Mouse (Mus musculus): ENCODE measurements around the gene Jund.

The Jund gene

GRCm38 (mm10) chr8:70719796-70720270, 21.1 kb downstream of the Jund start:
- Histone ChIP-seq H3K4me1 (replicated peaks; ENCODE audit: low read depth, low read length) (peaks cover 47% of the 10 kb centered on the region), H3K4me3 (replicated peaks; ENCODE audit: low read length) (no peak overlapping the region), H3K27me3 (ENCODE audit: insufficient read depth, low read length) (peaks cover 33% of the 10 kb centered on the region), H3K36me3 (ENCODE audit: insufficient read depth, low read length) (no peaks in the 10 kb centered on the region), H3K9me3 (ENCODE audit: low read length) (no peaks in the 10 kb centered on the region)
- TF ChIP-seq CTCF (conservative IDR thresholded peaks at IDR 0.05; ENCODE audit: low read length): no peak
- TF ChIP-seq NANOG (IDR thresholded peaks at IDR 0.05; ENCODE audit: borderline replicate concordance, low read length): no peak
- no peak for TF ChIP-seq POU5F1 (IDR thresholded peaks at IDR 0.05; ENCODE audit: borderline replicate concordance, low read length)

DNA sequence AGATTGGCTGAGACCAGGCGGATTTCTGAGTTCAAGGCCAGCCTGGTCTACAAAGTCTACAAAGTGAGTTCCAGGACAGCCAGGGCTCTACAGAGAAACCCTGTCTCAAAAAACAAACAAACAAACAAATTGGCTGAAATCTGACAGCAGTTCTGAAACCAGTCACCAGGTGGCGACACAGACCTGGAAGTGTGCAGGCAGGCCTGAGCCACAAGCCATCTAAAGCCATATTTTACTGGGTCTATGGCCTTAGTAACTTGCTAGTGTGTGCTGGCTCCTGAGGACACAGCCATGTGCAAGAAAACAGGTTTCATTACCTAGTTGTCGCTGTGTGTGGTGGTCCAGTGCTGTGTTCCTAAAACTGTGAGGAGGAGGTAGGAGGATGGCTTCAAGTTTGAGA, 22.0 kb downstream of the Jund start:
- no peak overlapping the region for H3K4me3 ChIP-seq (replicated peaks; ENCODE audit: low read length)
- no peaks in the 10 kb centered on the region for H3K9me3 ChIP-seq (ENCODE audit: low read length)
- TF ChIP-seq CTCF (conservative IDR thresholded peaks at IDR 0.05; ENCODE audit: low read length) (peak; percentile 67), POU5F1 (IDR thresholded peaks at IDR 0.05; ENCODE audit: borderline replicate concordance, low read length) (no peak), NANOG (IDR thresholded peaks at IDR 0.05; ENCODE audit: borderline replicate concordance, low read length) (no peak)
- H3K36me3 ChIP-seq (ENCODE audit: insufficient read depth, low read length): no peaks in the 10 kb centered on the region
- peaks cover 48% of the 10 kb centered on the region for H3K4me1 ChIP-seq (replicated peaks; ENCODE audit: low read depth, low read length)
- peaks cover 24% of the 10 kb centered on the region for H3K27me3 ChIP-seq (ENCODE audit: insufficient read depth, low read length)

DNA sequence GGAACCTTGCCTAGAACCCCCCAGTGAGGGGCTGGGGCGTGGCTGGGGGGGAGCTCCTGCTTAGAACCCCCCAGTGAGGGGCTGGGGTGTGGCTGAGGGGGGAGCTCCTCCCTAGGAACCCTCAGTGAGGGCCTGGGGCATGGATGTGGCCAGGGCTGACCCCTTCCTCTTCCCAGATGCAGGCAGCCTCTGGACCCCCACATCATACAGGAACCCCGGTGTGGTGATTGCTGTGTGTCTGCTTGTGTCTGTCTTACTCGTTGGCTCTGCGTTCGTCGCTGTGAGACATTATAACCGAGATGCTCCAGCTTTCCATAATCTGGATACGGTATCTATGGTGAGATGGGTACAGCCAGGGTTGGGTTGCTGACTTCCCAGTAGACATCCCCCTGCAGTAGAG, 22.9 kb downstream of the Jund start:
- peaks cover 15% of the 10 kb centered on the region for H3K27me3 ChIP-seq (ENCODE audit: insufficient read depth, low read length)
- peaks cover 50% of the 10 kb centered on the region for H3K4me1 ChIP-seq (replicated peaks; ENCODE audit: low read depth, low read length)
- H3K36me3 ChIP-seq (ENCODE audit: insufficient read depth, low read length): no peaks in the 10 kb centered on the region
- no peaks in the 10 kb centered on the region for H3K9me3 ChIP-seq (ENCODE audit: low read length)
- no peak overlapping the region for H3K4me3 ChIP-seq (replicated peaks; ENCODE audit: low read length)
- no peak for TF ChIP-seq NANOG (IDR thresholded peaks at IDR 0.05; ENCODE audit: borderline replicate concordance, low read length)
- no peak for TF ChIP-seq POU5F1 (IDR thresholded peaks at IDR 0.05; ENCODE audit: borderline replicate concordance, low read length)
- no peak for TF ChIP-seq CTCF (conservative IDR thresholded peaks at IDR 0.05; ENCODE audit: low read length)

GRCm38 (mm10) chr8:70723486-70724210, 24.9 kb downstream of the Jund start, which contains the start of gene Pde4c:
Pde4c (plus strand) TSS chr8:70723720.
- TF ChIP-seq CTCF (conservative IDR thresholded peaks at IDR 0.05; ENCODE audit: low read length): no peak
- TF ChIP-seq POU5F1 (IDR thresholded peaks at IDR 0.05; ENCODE audit: borderline replicate concordance, low read length): no peak
- no peak for TF ChIP-seq NANOG (IDR thresholded peaks at IDR 0.05; ENCODE audit: borderline replicate concordance, low read length)
- peaks cover 35% of the 10 kb centered on the region for H3K4me1 ChIP-seq (replicated peaks; ENCODE audit: low read depth, low read length)
- H3K9me3 ChIP-seq (ENCODE audit: low read length): no peaks in the 10 kb centered on the region
- no peaks in the 10 kb centered on the region for H3K36me3 ChIP-seq (ENCODE audit: insufficient read depth, low read length)
- peaks cover 12% of the 10 kb centered on the region; the same call in 1 of the 2 replicates for H3K27me3 ChIP-seq (ENCODE audit: insufficient read depth, low read length)
- H3K4me3 ChIP-seq (replicated peaks; ENCODE audit: low read length): peak within 1 kb of the TSS; percentile 57

DNA sequence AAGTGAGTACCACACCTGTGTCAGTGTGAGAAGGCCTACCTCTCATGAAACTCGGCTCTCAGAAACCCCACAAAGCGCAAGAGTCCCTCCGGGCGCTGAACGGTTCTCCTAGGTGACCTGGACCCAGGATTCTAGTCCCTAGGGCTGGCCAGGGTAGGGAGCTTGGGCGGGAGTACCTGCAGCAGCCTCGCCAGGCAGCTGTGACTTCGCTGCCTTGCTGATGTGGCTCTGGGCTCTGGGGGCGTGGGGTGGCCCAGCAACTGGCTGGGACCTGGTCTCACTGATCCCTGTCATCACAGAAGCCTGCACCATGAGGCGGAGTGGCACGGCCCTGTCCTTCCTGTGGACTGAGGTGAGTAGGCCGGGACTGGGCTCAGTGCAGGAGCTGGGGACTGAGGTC, 25.5 kb downstream of the Jund start:
- H3K36me3 ChIP-seq (ENCODE audit: insufficient read depth, low read length): no peaks in the 10 kb centered on the region
- peaks cover 37% of the 10 kb centered on the region for H3K4me1 ChIP-seq (replicated peaks; ENCODE audit: low read depth, low read length)
- no peaks in the 10 kb centered on the region for H3K9me3 ChIP-seq (ENCODE audit: low read length)
- H3K4me3 ChIP-seq (replicated peaks; ENCODE audit: low read length): peak overlapping the region; percentile 57
- peaks cover 16% of the 10 kb centered on the region for H3K27me3 ChIP-seq (ENCODE audit: insufficient read depth, low read length)
- TF ChIP-seq POU5F1 (IDR thresholded peaks at IDR 0.05; ENCODE audit: borderline replicate concordance, low read length): no peak
- no peak for TF ChIP-seq CTCF (conservative IDR thresholded peaks at IDR 0.05; ENCODE audit: low read length)
- TF ChIP-seq NANOG (IDR thresholded peaks at IDR 0.05; ENCODE audit: borderline replicate concordance, low read length): no peak

GRCm38 (mm10) chr8:70725792-70726447, 27.2 kb downstream of the Jund start:
- peaks cover 43% of the 10 kb centered on the region for H3K4me1 ChIP-seq (replicated peaks; ENCODE audit: low read depth, low read length)
- no peak overlapping the region for H3K4me3 ChIP-seq (replicated peaks; ENCODE audit: low read length)
- no peaks in the 10 kb centered on the region for H3K36me3 ChIP-seq (ENCODE audit: insufficient read depth, low read length)
- no peaks in the 10 kb centered on the region for H3K9me3 ChIP-seq (ENCODE audit: low read length)
- H3K27me3 ChIP-seq (ENCODE audit: insufficient read depth, low read length): peaks cover 26% of the 10 kb centered on the region
- TF ChIP-seq CTCF (conservative IDR thresholded peaks at IDR 0.05; ENCODE audit: low read length): no peak
- no peak for TF ChIP-seq POU5F1 (IDR thresholded peaks at IDR 0.05; ENCODE audit: borderline replicate concordance, low read length)
- no peak for TF ChIP-seq NANOG (IDR thresholded peaks at IDR 0.05; ENCODE audit: borderline replicate concordance, low read length)

DNA sequence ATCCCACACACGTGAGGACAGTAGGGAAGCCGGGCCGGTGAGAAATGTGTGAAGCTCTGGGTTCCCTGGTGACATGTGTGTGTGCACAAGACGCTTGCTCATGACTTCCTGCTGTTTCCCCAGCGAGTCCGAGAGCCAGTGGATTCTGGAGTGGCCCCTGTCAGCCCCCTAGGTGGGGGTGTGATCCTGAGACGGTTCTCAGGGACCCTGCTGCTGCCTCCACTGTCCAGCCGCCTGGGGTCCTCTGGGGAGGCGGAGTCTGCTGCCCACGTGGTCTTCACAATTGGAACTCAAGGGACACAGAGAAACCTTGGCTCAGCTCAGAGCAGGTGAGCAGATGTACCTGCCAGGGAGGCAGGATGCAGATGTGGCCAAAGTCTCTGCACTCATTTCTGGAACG, 28.0 kb downstream of the Jund start:
- TF ChIP-seq NANOG (IDR thresholded peaks at IDR 0.05; ENCODE audit: borderline replicate concordance, low read length) (no peak), CTCF (conservative IDR thresholded peaks at IDR 0.05; ENCODE audit: low read length) (no peak), POU5F1 (IDR thresholded peaks at IDR 0.05; ENCODE audit: borderline replicate concordance, low read length) (no peak)
- no peaks in the 10 kb centered on the region for H3K9me3 ChIP-seq (ENCODE audit: low read length)
- H3K4me3 ChIP-seq (replicated peaks; ENCODE audit: low read length): no peak overlapping the region
- no peaks in the 10 kb centered on the region for H3K36me3 ChIP-seq (ENCODE audit: insufficient read depth, low read length)
- H3K27me3 ChIP-seq (ENCODE audit: insufficient read depth, low read length): peaks cover 30% of the 10 kb centered on the region
- peaks cover 43% of the 10 kb centered on the region for H3K4me1 ChIP-seq (replicated peaks; ENCODE audit: low read depth, low read length)

DNA sequence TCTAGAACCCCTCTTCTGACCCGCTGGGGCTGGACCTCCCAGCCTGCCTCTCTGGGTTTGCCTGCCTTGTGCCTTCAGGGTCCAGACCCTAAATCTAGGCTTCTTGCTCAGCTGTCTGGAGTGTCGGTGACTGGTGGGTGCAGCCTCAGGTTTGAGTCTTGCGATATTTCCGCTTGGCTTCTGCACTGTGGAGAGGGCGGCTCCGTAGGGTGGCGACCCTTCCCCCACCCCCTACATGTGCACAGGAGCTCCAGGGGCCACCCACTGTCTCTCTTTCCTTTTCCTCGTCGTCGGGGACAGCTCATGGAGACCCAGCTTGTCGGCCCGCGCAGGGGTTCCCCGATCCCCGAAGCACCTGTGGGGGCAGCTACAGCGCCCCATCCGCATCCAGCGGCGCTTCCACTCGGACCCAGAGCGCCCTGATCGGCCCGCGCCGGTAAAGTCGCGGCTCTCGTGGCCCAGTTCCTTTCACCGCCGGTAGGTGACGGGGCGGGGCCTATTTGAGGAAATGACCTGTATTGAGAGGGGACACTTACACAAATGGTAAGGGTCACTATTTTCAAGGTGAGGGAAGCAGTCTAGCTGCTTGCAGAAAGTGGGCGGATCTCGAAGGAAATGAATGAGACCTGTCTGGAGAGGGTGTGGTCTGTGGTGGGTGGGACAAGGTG, 31.2 kb downstream of the Jund start:
- H3K27me3 ChIP-seq (ENCODE audit: insufficient read depth, low read length): peaks cover 30% of the 10 kb centered on the region
- no peak for TF ChIP-seq NANOG (IDR thresholded peaks at IDR 0.05; ENCODE audit: borderline replicate concordance, low read length)
- TF ChIP-seq CTCF (conservative IDR thresholded peaks at IDR 0.05; ENCODE audit: low read length): peak; percentile 35
- no peaks in the 10 kb centered on the region for H3K9me3 ChIP-seq (ENCODE audit: low read length)
- H3K36me3 ChIP-seq (ENCODE audit: insufficient read depth, low read length): no peaks in the 10 kb centered on the region
- peaks cover 43% of the 10 kb centered on the region for H3K4me1 ChIP-seq (replicated peaks; ENCODE audit: low read depth, low read length)
- peak overlapping the region; percentile 73 for H3K4me3 ChIP-seq (replicated peaks; ENCODE audit: low read length)

Data from E14TG2a.4 (cell line).